Mouse (Mus musculus) hindbrain, embryonic 14.5 days (tissue): ENCODE results near the gene Dll4. TPM values are rescaled to one million over a fixed set of nuclear protein-coding genes. Genes with fewer than 3 reads are reported as not detected.

Experiments used
- ATAC-seq: fragments of 200-750 bp; cut with Nextera tagmentation; 2 replicates; pipeline ENCODE4 v1.8.0; 2017; ENCODE audit warnings: moderate number of reproducible peaks, mild to moderate bottlenecking, moderate TSS enrichment, moderate library complexity; ENCODE audit not compliant: low FRiP score
- DNase-seq: peaks from one replicate; pipeline ENCODE4 v3.0.0-alpha.2; 2015; ENCODE audit warnings: low spot score
- H3K27ac ChIP-seq: fragments of 300-500 bp; sonication (generic); 2 replicates; pipeline ENCODE4 v1.5.1; 2014; ENCODE audit warnings: mild to moderate bottlenecking, moderate library complexity
- H3K27me3 ChIP-seq: fragments of 300-500 bp; sonication (generic); 2 replicates; pipeline ENCODE4 v1.6.1; 2014; ENCODE audit warnings: mild to moderate bottlenecking, low read length, mixed read lengths; ENCODE audit not compliant: control insufficient read depth, insufficient read depth
- H3K36me3 ChIP-seq: fragments of 300-500 bp; sonication (generic); replicated peaks from 2 replicates; pipeline ENCODE4 v1.6.1; 2014; ENCODE audit not compliant: control insufficient read depth, insufficient read depth
- H3K4me1 ChIP-seq: fragments of 300-500 bp; sonication (generic); replicated peaks from 2 replicates; pipeline ENCODE4 v1.6.1; 2014; ENCODE audit warnings: antibody characterized with exemption, low read length, mixed read lengths; ENCODE audit not compliant: control insufficient read depth, insufficient read depth
- H3K4me2 ChIP-seq: fragments of 300-500 bp; sonication (generic); replicated peaks from 2 replicates; pipeline ENCODE4 v1.6.1; 2014; ENCODE audit warnings: mild to moderate bottlenecking, moderate library complexity
- H3K4me3 ChIP-seq: fragments of 300-500 bp; sonication (generic); replicated peaks from 2 replicates; pipeline ENCODE4 v1.5.1; 2014; ENCODE audit warnings: mild to moderate bottlenecking, low read length
- H3K9ac ChIP-seq: fragments of 300-500 bp; sonication (generic); 2 replicates; pipeline ENCODE4 v1.6.1; 2014
- H3K9me3 ChIP-seq: fragments of 300-500 bp; sonication (generic); 2 replicates; pipeline ENCODE4 v1.6.1; 2016; ENCODE audit warnings: low read length; ENCODE audit not compliant: control insufficient read depth
- WGBS: fragments of 180-500 bp; shearing (Covaris S2); extraction: QIAGEN DNeasy Blood & Tissue Kit; methylation state at CpG from one replicate; pipeline ENCODE4 v1.1.7; 2014; 5-methylcytosine and 5-hydroxymethylcytosine counted together
- polyA plus RNA-seq: library from polyadenylated mRNA; unstranded; fragments of >200 nt; fragmentation: Nextera tagmentation; extraction: Ambion mirVana; gene quantifications from 2 replicates; pipeline ENCODE4 v1.2.1, GENCODE M21; 2014

The Dll4 gene
- polyA plus RNA-seq, 1 experiment from 2014 or later = 3.9 TPM

DNA sequence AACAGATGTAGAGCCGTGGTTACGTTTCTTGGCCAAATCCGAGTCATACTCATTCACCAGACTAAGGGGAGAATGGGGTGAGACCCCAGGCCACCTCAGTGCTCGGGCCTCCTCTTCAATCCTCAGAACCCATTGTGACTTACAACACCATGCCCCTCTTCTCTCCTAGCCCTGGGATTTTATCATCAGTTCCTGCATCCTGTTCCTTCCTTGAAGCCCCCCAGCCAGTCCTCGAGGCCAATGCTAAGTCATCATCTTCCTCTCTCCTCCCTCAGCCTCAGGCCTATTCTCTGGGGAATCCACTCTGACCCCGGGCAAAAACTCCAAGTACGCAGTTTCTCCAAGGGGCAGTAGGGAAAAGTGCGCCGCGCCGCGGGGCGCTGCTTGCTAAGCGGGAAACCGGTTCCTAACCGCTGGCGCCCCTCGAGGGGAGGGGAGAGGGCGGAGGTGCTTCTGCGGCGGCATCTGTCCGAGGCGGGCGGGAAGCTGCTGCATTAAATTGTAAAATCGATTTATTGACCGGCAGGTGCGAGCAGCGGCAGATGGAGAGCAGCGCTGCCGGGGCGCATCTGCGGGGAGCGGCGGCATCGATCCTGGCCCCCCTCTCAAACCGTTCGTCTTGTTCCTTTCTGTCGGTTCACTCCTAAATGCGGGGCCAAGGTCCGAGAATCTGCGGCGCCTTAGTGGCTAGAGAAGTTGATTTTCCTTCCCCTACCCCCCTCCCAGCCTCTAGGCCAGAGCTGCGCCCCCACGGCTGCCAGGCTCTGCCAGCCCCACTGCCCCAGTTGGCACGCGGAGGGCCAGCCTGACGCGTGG is 3.6 kb upstream of the Dll4 start:
- Histone ChIP-seq H3K9me3 (no peaks in the 10 kb centered on the region), H3K9ac (peak overlapping the region; percentile 49), H3K4me3 (peak overlapping the region; percentile 32), H3K4me2 (peak overlapping the region; percentile 70), H3K36me3 (no peaks in the 10 kb centered on the region), H3K27ac (no peak overlapping the region), H3K4me1 (peaks cover 41% of the 10 kb centered on the region), H3K27me3 (peaks cover 94% of the 10 kb centered on the region)
- ATAC-seq = peak; percentile 67; the same call in 1 of the 2 replicates
- no peak for DNase-seq
- WGBS = 2% methylated on average over 48 of the region's 48 CpGs

DNA sequence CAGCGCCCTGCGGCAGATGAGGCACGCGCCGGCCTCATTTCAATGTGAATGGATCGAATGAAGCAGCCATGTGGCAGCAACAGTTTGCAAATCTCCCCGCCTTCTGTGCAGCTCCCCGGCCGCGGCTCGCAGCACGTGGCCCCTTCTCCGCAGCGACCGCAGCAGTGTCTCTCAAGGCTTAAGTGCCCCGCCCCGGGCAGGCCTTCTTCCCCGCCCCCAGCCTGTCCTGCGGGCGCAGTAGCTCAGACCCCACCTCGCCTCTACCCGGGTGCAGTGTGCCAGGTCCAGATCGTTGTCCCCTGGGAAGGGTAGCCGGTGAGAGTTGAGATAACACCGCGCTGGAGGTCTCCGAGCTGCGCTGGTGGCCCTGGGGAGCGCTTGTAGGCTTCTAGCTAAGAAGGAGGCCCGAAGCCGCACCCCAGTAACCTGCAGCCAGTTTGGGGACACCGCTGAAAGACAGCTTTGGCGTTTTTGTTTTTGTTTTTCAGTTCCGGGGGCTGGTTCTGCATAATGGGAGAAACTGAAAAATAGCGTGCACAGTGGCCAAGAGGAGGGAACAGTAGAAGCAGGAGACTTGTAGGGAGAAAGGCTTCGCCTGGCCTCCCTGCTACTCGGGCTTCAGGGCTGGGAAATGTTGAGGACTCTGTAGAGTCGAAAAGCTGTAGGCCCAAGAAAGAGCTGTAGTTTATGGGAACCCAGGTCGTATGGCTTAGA is 2.8 kb upstream of the Dll4 start:
- peak overlapping the region; percentile 70 for H3K4me2 ChIP-seq
- no peak for ATAC-seq
- WGBS = 2% methylated on average over 39 of the region's 39 CpGs
- H3K27ac ChIP-seq = no peak overlapping the region
- peak overlapping the region; percentile 49 for H3K9ac ChIP-seq
- H3K4me3 ChIP-seq = peak overlapping the region; percentile 32
- H3K9me3 ChIP-seq = no peaks in the 10 kb centered on the region
- peaks cover 44% of the 10 kb centered on the region for H3K4me1 ChIP-seq
- peak; percentile 71 for DNase-seq
- H3K36me3 ChIP-seq = no peaks in the 10 kb centered on the region
- H3K27me3 ChIP-seq = peaks cover 94% of the 10 kb centered on the region

DNA sequence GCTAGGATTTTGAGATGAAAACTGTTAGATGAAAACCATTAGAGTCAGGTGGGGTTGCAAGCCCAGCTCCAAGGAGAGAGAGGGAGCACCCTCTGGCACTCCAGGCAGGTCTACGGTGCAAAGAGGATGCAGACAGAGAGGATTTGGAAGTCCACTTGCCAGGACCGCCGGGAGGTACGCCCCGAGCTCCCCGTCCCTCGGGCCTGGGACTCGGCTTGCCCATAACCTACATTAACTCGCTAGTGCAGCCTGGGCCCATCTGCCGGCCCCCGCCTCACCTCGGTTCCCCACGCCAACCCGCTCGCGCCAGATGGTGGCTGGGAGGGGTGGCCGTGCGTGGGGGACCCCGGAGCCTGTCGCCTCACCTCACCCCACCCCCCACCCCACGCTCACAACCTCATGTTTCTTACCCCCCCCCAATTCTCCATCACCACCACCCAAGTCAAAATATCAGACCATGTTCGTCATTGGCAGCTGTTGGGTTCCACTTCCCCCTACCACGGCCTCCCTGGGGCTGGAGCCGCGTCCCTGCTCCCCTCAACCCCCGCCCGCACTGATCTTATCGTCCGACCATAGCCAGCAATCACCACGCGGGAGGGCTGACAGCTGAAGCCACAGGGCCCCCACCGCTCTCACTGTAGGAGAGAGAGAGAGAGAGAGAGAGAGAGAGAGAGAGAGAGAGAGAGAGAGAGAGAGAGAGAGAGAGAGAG is 1.6 kb upstream of the Dll4 start:
- H3K4me3 ChIP-seq = no peak overlapping the region; the same call in 1 of the 2 replicates
- ATAC-seq = no peak

DNA sequence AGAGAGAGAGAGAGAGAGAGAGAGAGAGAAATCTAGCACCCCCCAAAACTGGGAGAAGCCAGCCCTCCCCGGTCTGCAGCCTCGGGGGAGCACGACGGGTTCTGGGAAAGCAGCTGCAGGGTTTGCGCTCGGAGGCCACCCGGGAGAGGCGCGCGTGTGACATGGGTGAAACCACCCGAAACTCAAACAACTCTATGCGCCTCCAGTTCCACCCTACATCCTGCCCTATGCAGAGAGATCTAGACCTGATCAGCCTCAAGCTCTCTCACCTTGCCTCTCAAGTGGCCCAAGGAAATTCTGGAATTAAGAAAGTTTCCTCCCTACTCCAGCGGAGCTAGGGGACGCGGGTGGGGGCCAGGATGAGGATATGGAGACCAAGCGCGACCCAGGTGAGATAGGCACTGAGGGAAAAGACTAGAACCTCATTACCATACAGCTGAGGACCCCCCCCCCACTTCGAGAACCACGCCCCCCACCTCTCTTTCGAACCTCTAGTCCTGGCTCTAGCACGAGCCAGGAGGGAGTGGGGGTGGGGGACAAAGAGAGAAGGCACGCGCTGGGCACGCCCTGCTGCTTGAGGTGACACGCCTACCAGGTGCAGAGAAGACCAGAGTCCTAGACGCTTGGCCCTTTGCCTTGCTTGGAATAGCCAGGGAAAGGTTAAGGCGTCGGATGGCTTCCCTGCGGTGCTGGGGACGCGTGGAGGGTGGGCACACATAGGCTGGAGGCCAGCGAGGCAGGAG is 837 bp upstream of the Dll4 start:
- peak overlapping the region; percentile 89 for H3K4me2 ChIP-seq
- H3K27ac ChIP-seq = no peak overlapping the region
- no peak for ATAC-seq
- H3K36me3 ChIP-seq = no peaks in the 10 kb centered on the region
- under 1% methylated on average over 32 of the region's 32 CpGs for WGBS
- H3K4me3 ChIP-seq = peak overlapping the region; percentile 43
- no peak for DNase-seq
- H3K9ac ChIP-seq = no peak overlapping the region
- H3K4me1 ChIP-seq = peaks cover 44% of the 10 kb centered on the region
- no peaks in the 10 kb centered on the region for H3K9me3 ChIP-seq
- peaks cover 98% of the 10 kb centered on the region for H3K27me3 ChIP-seq

More for the DNA sequence above, 1.6 kb upstream of the Dll4 start:
- WGBS = under 1% methylated on average over 32 of the region's 32 CpGs
- Histone ChIP-seq H3K27ac (no peak overlapping the region), H3K27me3 (peaks cover 96% of the 10 kb centered on the region), H3K36me3 (no peaks in the 10 kb centered on the region), H3K4me2 (peak overlapping the region; percentile 89), H3K9ac (no peak overlapping the region), H3K9me3 (no peaks in the 10 kb centered on the region), H3K4me1 (peaks cover 44% of the 10 kb centered on the region)
- no peak for DNase-seq

DNA sequence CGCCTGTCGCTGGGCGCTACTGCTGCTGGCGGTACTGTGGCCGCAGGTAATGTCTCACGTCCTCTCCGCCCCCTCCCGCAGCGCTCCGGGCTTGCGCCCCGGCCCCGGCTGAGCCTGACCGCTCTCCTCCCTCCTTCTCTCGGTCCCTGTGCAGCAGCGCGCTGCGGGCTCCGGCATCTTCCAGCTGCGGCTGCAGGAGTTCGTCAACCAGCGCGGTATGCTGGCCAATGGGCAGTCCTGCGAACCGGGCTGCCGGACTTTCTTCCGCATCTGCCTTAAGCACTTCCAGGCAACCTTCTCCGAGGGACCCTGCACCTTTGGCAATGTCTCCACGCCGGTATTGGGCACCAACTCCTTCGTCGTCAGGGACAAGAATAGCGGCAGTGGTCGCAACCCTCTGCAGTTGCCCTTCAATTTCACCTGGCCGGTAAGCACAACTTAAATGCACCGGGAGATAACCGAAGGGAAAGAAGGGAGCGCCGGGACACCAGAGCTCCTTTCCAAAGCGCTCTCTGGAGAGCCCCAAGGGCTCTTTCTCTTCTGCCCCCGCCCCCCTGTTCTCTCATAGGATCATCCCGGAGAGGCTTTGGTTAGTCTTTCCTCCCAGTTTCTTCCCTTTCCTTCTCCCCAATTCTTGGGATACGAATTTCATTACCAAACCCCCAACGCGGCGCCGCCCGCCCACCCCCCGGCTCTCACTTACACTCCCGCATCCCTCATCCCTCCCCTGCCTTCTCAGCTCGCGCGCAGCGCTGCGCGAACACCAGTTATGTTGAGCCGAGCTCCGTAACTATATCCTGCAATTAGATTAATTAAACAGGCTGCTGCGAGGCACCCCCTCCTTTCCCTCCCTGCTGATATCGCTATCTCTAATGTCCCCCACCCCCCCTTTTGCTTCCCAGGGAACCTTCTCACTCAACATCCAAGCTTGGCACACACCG is 847 bp downstream of the Dll4 start:
- Histone ChIP-seq H3K27me3 (peaks cover 100% of the 10 kb centered on the region), H3K4me1 (peaks cover 44% of the 10 kb centered on the region), H3K9ac (peak overlapping the region; percentile 58), H3K9me3 (no peaks in the 10 kb centered on the region), H3K27ac (no peak overlapping the region), H3K4me3 (peak overlapping the region; percentile 43), H3K36me3 (no peaks in the 10 kb centered on the region), H3K4me2 (peak overlapping the region; percentile 89)
- under 1% methylated on average over 61 of the region's 61 CpGs for WGBS
- ATAC-seq = no peak
- no peak for DNase-seq

DNA sequence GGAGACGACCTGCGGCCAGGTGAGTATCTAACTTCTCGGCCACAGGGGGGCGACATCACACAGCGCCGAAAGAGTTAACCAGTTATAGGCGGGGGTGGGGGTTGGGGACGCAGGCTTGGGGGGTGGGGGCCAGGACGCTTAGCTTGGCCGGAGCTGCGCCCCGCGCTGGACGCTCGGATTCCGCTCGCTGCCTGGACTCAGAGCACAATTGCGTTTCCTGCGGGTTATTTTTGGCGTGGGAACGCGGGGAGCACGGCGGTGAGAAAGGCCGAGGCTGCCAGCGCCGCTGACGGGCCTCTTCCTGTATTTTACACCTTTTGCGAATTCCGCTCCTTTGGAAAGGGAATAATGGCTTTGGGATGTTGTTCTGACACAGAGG is 1.5 kb downstream of the Dll4 start:
- ATAC-seq (no peak), DNase-seq (peak; percentile 60)
- Histone ChIP-seq H3K4me1 (peaks cover 38% of the 10 kb centered on the region), H3K9ac (peak overlapping the region; percentile 58), H3K9me3 (no peaks in the 10 kb centered on the region), H3K27ac (no peak overlapping the region), H3K27me3 (peaks cover 100% of the 10 kb centered on the region), H3K4me2 (peak overlapping the region; percentile 89), H3K4me3 (peak overlapping the region; percentile 43), H3K36me3 (no peaks in the 10 kb centered on the region)
- under 1% methylated on average over 30 of the region's 30 CpGs for WGBS

DNA sequence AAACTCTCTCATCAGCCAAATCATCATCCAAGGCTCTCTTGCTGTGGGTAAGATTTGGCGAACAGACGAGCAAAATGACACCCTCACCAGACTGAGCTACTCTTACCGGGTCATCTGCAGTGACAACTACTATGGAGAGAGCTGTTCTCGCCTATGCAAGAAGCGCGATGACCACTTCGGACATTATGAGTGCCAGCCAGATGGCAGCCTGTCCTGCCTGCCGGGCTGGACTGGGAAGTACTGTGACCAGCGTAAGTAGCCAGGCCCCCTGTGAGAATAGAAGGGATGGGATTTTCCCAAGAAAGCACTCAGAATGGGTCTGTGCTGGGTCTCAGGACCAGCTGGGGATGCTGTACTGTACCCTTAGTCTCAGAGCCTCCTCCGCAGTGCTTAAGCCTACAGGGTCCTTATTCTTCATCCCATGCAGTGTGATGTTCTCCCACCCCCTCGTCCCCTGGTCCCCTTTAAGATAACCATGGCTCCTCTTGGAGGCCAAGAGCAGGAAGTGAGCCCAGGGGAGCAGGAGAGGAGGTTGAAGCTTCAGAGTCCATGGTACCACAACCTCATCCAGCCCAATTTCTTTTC is 2.5 kb downstream of the Dll4 start:
- DNase-seq = no peak
- ATAC-seq = no peak
- H3K4me3 ChIP-seq = peak overlapping the region; percentile 43
- H3K4me1 ChIP-seq = peaks cover 29% of the 10 kb centered on the region
- no peak overlapping the region for H3K27ac ChIP-seq
- peaks cover 98% of the 10 kb centered on the region for H3K27me3 ChIP-seq
- H3K9ac ChIP-seq = peak overlapping the region; percentile 5; the same call in 1 of the 2 replicates
- no peaks in the 10 kb centered on the region for H3K9me3 ChIP-seq
- WGBS = 16% methylated on average over 11 of the region's 11 CpGs
- H3K4me2 ChIP-seq = peak overlapping the region; percentile 89
- H3K36me3 ChIP-seq = no peaks in the 10 kb centered on the region

DNA sequence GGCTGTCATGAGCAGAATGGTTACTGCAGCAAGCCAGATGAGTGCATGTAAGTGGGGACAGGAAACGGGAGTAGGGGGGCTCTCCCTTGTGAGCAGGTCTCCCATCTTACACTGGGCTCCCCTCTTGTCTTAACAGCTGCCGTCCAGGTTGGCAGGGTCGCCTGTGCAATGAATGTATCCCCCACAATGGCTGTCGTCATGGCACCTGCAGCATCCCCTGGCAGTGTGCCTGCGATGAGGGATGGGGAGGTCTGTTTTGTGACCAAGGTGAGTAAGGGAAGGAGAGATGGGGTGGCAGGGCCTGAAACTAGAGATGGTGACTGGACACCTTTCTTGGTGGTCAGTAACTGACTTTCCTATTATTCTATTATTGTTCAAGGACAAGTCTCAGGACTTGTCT is 3.0 kb downstream of the Dll4 start:
- Histone ChIP-seq H3K27me3 (peaks cover 92% of the 10 kb centered on the region), H3K36me3 (no peaks in the 10 kb centered on the region), H3K9me3 (no peaks in the 10 kb centered on the region), H3K4me2 (peak overlapping the region; percentile 89), H3K27ac (no peak overlapping the region), H3K4me1 (peaks cover 29% of the 10 kb centered on the region), H3K9ac (0 out of 2 replicates have a peak overlapping the region, but pooled peaks have one; percentile 5), H3K4me3 (peak overlapping the region; percentile 43)
- DNase-seq (no peak), ATAC-seq (no peak)
- WGBS = 32% methylated on average over 5 of the region's 5 CpGs
